8 mouse cellular contexts compared by ENCODE assay signal in the genomic region with DNA sequence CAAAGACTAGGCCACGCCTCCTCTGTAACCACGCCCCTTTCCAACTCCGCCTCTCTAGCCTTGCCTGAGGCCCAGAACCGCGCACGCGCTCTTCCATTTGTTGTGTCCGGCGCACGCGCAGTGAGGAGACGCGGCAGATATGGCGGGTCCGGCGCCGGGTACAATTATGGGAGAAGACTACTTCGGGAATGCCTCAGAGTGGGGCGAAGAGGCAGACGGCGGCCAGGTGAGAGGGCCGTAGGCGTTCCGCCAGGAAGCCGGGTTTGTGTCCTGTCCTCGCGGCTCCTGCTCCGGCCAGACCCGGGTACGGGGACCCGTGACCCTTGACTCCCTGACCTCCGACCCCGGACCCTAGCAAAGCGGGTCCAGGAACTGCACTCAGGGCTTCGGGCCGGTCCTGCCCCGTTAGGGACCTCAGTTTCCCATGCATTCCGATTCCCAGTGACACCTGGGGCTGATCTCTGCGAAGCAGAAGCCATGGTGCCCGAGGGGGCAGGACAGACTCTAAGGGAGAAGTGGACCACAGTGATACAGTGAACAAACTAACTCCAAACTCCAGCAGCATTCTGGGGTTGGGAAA. TPM values are rescaled to one million over a fixed set of nuclear protein-coding genes. Genes with fewer than 3 reads are reported as not detected.
A peak's percentile ranks its signal among the peaks of the same experiment; 100 is the strongest.
DNase-seq lines count a peak whose midpoint lies in the region; ATAC-seq and TF ChIP-seq lines count a peak whose summit lies in the region.

A gene (plus strand): TSS at position 74 of the 580 bp plus-strand sequence.

- no peak within 1 kb of the TSS for H3K27ac ChIP-seq in CH12.LX (ENCODE audit: insufficient read depth, low read depth)
- no peak within 1 kb of the TSS for H3K27ac ChIP-seq in forebrain, embryonic 12.5 days
- H3K27ac ChIP-seq in heart, postnatal 0 days (ENCODE audit: low read depth), result peak within 1 kb of the TSS; percentile 72
- peak within 1 kb of the TSS; percentile 62 for H3K27ac ChIP-seq in liver, embryonic 16.5 days (ENCODE audit: low read length)
- no peak within 1 kb of the TSS for H3K27ac ChIP-seq in neural tube, embryonic 13.5 days (replicated peaks)
- H3K27ac ChIP-seq in testis, adult 2 months (ENCODE audit: control insufficient read depth, insufficient read depth, low read depth, low read length), result peak within 1 kb of the TSS; percentile 84

- H3K36me3 ChIP-seq in CH12.LX (replicated peaks in 1 of 2; ENCODE audit: control insufficient read depth in 1 of 2, insufficient read depth in 1 of 2, low read length in 1 of 2), result peaks cover 14 to 34% of the 10 kb centered on the region in 2 experiments
- peaks cover 14% of the 10 kb centered on the region for H3K36me3 ChIP-seq in forebrain, embryonic 12.5 days (replicated peaks)
- H3K36me3 ChIP-seq in heart, postnatal 0 days (replicated peaks; ENCODE audit: control insufficient read depth, insufficient read depth, low read length), result no peaks in the 10 kb centered on the region
- H3K36me3 ChIP-seq in liver, embryonic 16.5 days (ENCODE audit: control insufficient read depth, insufficient read depth), result peaks cover 6% of the 10 kb centered on the region
- peaks cover 14% of the 10 kb centered on the region for H3K36me3 ChIP-seq in neural tube, embryonic 13.5 days
- no peaks in the 10 kb centered on the region for H3K36me3 ChIP-seq in testis, adult 2 months (ENCODE audit: control insufficient read depth, insufficient read depth, low read length)

- WGBS in forebrain, embryonic 12.5 days, result under 1% methylated on average over 40 of the region's 40 CpGs
- under 1% methylated on average over 40 of the region's 40 CpGs for WGBS in heart, postnatal 0 days
- under 1% methylated on average over 40 of the region's 40 CpGs for WGBS in liver, embryonic 16.5 days (ENCODE audit: insufficient replicate concordance)
- 1% methylated on average over 40 of the region's 40 CpGs for WGBS in neural tube, embryonic 13.5 days

- TF ChIP-seq RAD21 in CH12.LX (IDR thresholded peaks at IDR 0.05; ENCODE audit: low read depth, low read length), result no peak

- TF ChIP-seq CTCF in CH12.LX (conservative IDR thresholded peaks at IDR 0.05 in 1 of 2, IDR thresholded peaks at IDR 0.05 in 1 of 2; ENCODE audit: low read depth in 2 of 2, low read length in 2 of 2), result no peak
- no peak for TF ChIP-seq CTCF in heart, postnatal 0 days (IDR thresholded peaks at IDR 0.05; ENCODE audit: low read depth)
- TF ChIP-seq CTCF in testis, adult 2 months (IDR thresholded peaks at IDR 0.05; ENCODE audit: control insufficient read depth, insufficient read depth, insufficient replicate concordance, low read depth, low read length), result no peak

- peak within 1 kb of the TSS; percentile 86 to 95 (median 90) for H3K4me3 ChIP-seq in CH12.LX (replicated peaks in 1 of 3; ENCODE audit: low read depth in 2 of 3, low read length in 2 of 3, poor library complexity in 1 of 3)
- H3K4me3 ChIP-seq in forebrain, embryonic 12.5 days (replicated peaks), result peak within 1 kb of the TSS; percentile 89
- peak within 1 kb of the TSS; percentile 98 for H3K4me3 ChIP-seq in heart, postnatal 0 days (ENCODE audit: low read depth, low read length)
- H3K4me3 ChIP-seq in liver, embryonic 16.5 days (ENCODE audit: low read depth, low read length), result peak within 1 kb of the TSS; percentile 96
- peak within 1 kb of the TSS; percentile 92 for H3K4me3 ChIP-seq in neural tube, embryonic 13.5 days
- peak within 1 kb of the TSS; percentile 99 for H3K4me3 ChIP-seq in testis, adult 2 months (ENCODE audit: control insufficient read depth, low read depth, low read length)

- peaks cover 7 to 25% of the 10 kb centered on the region in 2 experiments; a peak in 3 of 4 replicates for H3K4me1 ChIP-seq in CH12.LX (ENCODE audit: control insufficient read depth in 1 of 2, insufficient read depth in 2 of 2)
- peaks cover 15% of the 10 kb centered on the region for H3K4me1 ChIP-seq in forebrain, embryonic 12.5 days
- peaks cover 10% of the 10 kb centered on the region for H3K4me1 ChIP-seq in heart, postnatal 0 days (ENCODE audit: control insufficient read depth, insufficient read depth)
- peaks cover 18% of the 10 kb centered on the region for H3K4me1 ChIP-seq in liver, embryonic 16.5 days (ENCODE audit: control insufficient read depth, low read depth, low read length)
- peaks cover 13% of the 10 kb centered on the region for H3K4me1 ChIP-seq in neural tube, embryonic 13.5 days (replicated peaks)
- H3K4me1 ChIP-seq in testis, adult 2 months (ENCODE audit: control insufficient read depth, insufficient read depth, low read length), result peaks cover 8% of the 10 kb centered on the region

- dilution Hi-C loops in CH12.LX (cut with MboI; ENCODE audit: extremely low pct_ligation_motif_present, extremely low pct_unique_long_range_greater_than_20kb, low sequenced_read_pairs), result no loop called here

- no peaks in the 10 kb centered on the region for H3K27me3 ChIP-seq in CH12.LX (replicated peaks)
- H3K27me3 ChIP-seq in forebrain, embryonic 12.5 days, result no peaks in the 10 kb centered on the region
- no peaks in the 10 kb centered on the region for H3K27me3 ChIP-seq in heart, postnatal 0 days (ENCODE audit: control insufficient read depth, insufficient read depth, low read length)
- no peaks in the 10 kb centered on the region for H3K27me3 ChIP-seq in liver, embryonic 16.5 days (ENCODE audit: control insufficient read depth, insufficient read depth, low read depth, low read length)
- no peaks in the 10 kb centered on the region for H3K27me3 ChIP-seq in neural tube, embryonic 13.5 days
- no peaks in the 10 kb centered on the region for H3K27me3 ChIP-seq in testis, adult 2 months (ENCODE audit: control insufficient read depth, insufficient read depth, low read length)

- peak within 1 kb of the TSS; percentile 70 for H3K9ac ChIP-seq in CH12.LX (ENCODE audit: insufficient read depth, low read depth)
- peak within 1 kb of the TSS; percentile 83 for H3K9ac ChIP-seq in forebrain, embryonic 12.5 days
- peak within 1 kb of the TSS; percentile 90 for H3K9ac ChIP-seq in heart, postnatal 0 days (replicated peaks; ENCODE audit: low read depth, low read length)
- peak within 1 kb of the TSS; percentile 97 for H3K9ac ChIP-seq in liver, embryonic 16.5 days (ENCODE audit: low read depth, low read length)
- peak within 1 kb of the TSS; percentile 89 for H3K9ac ChIP-seq in neural tube, embryonic 13.5 days

- ATAC-seq in forebrain, embryonic 12.5 days (ENCODE audit: low FRiP score), result peak; percentile 95
- ATAC-seq in heart, postnatal 0 days (ENCODE audit: insufficient read depth, low read depth), result peak; percentile 99
- ATAC-seq in liver, embryonic 16.5 days (ENCODE audit: low read depth), result peak; percentile 96
- peak; percentile 94 for ATAC-seq in neural tube, embryonic 13.5 days (ENCODE audit: low read depth)

- H3K79me2 ChIP-seq in CH12.LX (replicated peaks; ENCODE audit: control insufficient read depth, extremely low read depth, insufficient read depth, poor library complexity, severe bottlenecking), result peaks cover 8% of the 10 kb centered on the region; the same call in 1 of the 2 replicates

- peak within 1 kb of the TSS; percentile 91 for H3K4me2 ChIP-seq in CH12.LX (ENCODE audit: insufficient read depth, low read depth, poor library complexity, severe bottlenecking)
- H3K4me2 ChIP-seq in forebrain, embryonic 12.5 days, result peak within 1 kb of the TSS; percentile 79
- H3K4me2 ChIP-seq in heart, postnatal 0 days (ENCODE audit: low read depth, low read length), result peak within 1 kb of the TSS; percentile 96
- peak within 1 kb of the TSS; percentile 83 for H3K4me2 ChIP-seq in liver, embryonic 16.5 days (ENCODE audit: low read depth, low read length)
- peak within 1 kb of the TSS; percentile 87 for H3K4me2 ChIP-seq in neural tube, embryonic 13.5 days

- DNase-seq in CH12.LX (ENCODE audit: extremely low read depth), result peak; percentile 98
- DNase-seq in c-Kit-positive CD71-positive TER-119-negative erythroid progenitor cells, embryonic 14.5 days (ENCODE audit: low read depth), result peak; percentile 98
- DNase-seq in heart, postnatal 0 days (ENCODE audit: low spot score), result peak; percentile 98
- peak; percentile 97 for DNase-seq in kidney, postnatal 4 days

- H3K9me3 ChIP-seq in CH12.LX (replicated peaks; ENCODE audit: low read length), result no peaks in the 10 kb centered on the region
- H3K9me3 ChIP-seq in forebrain, embryonic 12.5 days, result no peaks in the 10 kb centered on the region
- no peaks in the 10 kb centered on the region for H3K9me3 ChIP-seq in heart, postnatal 0 days (replicated peaks; ENCODE audit: control insufficient read depth, low read length)
- H3K9me3 ChIP-seq in liver, embryonic 16.5 days (replicated peaks; ENCODE audit: control insufficient read depth, low read length), result no peaks in the 10 kb centered on the region
- H3K9me3 ChIP-seq in neural tube, embryonic 13.5 days, result no peaks in the 10 kb centered on the region

- in situ Hi-C loops in CH12.LX (cut with MboI; ENCODE audit: low pct_ligation_motif_present, low pct_unique_long_range_greater_than_20kb, low sequenced_read_pairs), result no loop called here

- peak; percentile 81 for TF ChIP-seq POLR2A in CH12.LX (IDR thresholded peaks at IDR 0.05; ENCODE audit: low read depth, low read length)
- TF ChIP-seq POLR2A in testis, adult 2 months (IDR thresholded peaks at IDR 0.05; ENCODE audit: control insufficient read depth, low read depth, low read length), result peak; percentile 48

- TF ChIP-seq EP300 in CH12.LX (IDR thresholded peaks at IDR 0.05; ENCODE audit: low read length), result no peak
- no peak for TF ChIP-seq EP300 in heart, postnatal 0 days (IDR thresholded peaks at IDR 0.05; ENCODE audit: low read depth)

TF ChIP-seq in CH12.LX, 34 proteins besides CTCF, POLR2A, EP300 and RAD21 (continues in another document):
- peak; percentile 44; the same call in 1 of the 2 replicates for TF ChIP-seq MXI1 (IDR thresholded peaks at IDR 0.05; ENCODE audit: low read depth, low read length)
- TF ChIP-seq MAX (IDR thresholded peaks at IDR 0.05; ENCODE audit: low read length), result no peak
- TF ChIP-seq JUN (IDR thresholded peaks at IDR 0.05; ENCODE audit: insufficient read depth, low read depth, low read length), result no peak
- TF ChIP-seq HCFC1 (IDR thresholded peaks at IDR 0.05; ENCODE audit: low read depth, low read length), result peak; percentile 58; the same call in 1 of the 2 replicates
- TF ChIP-seq NELFE (IDR thresholded peaks at IDR 0.05; ENCODE audit: low read depth, low read length), result peak; percentile 83
- TF ChIP-seq ELF1 (IDR thresholded peaks at IDR 0.05; ENCODE audit: low read depth, low read length), result no peak
- no peak for TF ChIP-seq MAZ (IDR thresholded peaks at IDR 0.05; ENCODE audit: low read depth, low read length)

RNA-seq across cellular contexts. Expression of the gene that starts here (rescaled TPM):
- 44.6 and 45.2 TPM in 2 replicates for total RNA-seq in CH12.LX (2012; rRNA removed)
- 39.1 and 41.5 TPM in 2 replicates for total RNA-seq in CH12.LX (2014; rRNA removed)
- polyA plus RNA-seq in CH12.LX (2012; ENCODE audit: insufficient read length, low read depth), result 50.5 and 52.3 TPM in 2 replicates
- polyA plus RNA-seq in forebrain, embryonic 12.5 days (2016; fragmentation: Nextera tagmentation; extraction: Ambion mirVana), result 153 and 167 TPM in 2 replicates
- total RNA-seq in heart, postnatal 0 days (2014; rRNA removed; ENCODE audit: low replicate concordance), result 30.1 and 36.0 TPM in 2 replicates
- 56.3 and 60.4 TPM in 2 replicates for polyA plus RNA-seq in heart, postnatal 0 days (2015; fragmentation: Nextera tagmentation; extraction: Ambion mirVana)
- polyA plus RNA-seq in liver, embryonic 16.5 days (2015; fragmentation: Nextera tagmentation; extraction: Ambion mirVana), result 68.7 and 69.4 TPM in 2 replicates
- polyA plus RNA-seq in neural tube, embryonic 13.5 days (2015; fragmentation: Nextera tagmentation; extraction: Ambion mirVana), result 97.4 and 100 TPM in 2 replicates
- polyA plus RNA-seq in testis, adult 2 months (2012; rRNA removed), result 25.8 and 28.4 TPM in 2 replicates

Comparison
In these comparisons a context has a peak if more than half of its experiments do, and no peak if none do; other contexts are left out.
1. H3K27ac ChIP-seq: peak in heart, postnatal 0 days (single experiment), liver, embryonic 16.5 days (single experiment) and testis, adult 2 months (single experiment); none in CH12.LX (single experiment), forebrain, embryonic 12.5 days (single experiment) and neural tube, embryonic 13.5 days (single experiment).
2. Peak in every context shown above with its lines, with median percentiles within 50 percentile points of each other: DNase-seq, H3K4me2 ChIP-seq, H3K4me3 ChIP-seq, H3K9ac ChIP-seq and ATAC-seq.